Mouse (Mus musculus) liver, embryonic 14.5 days (tissue): Measurements from ENCODE around the gene Tmem269.

Source experiments
- CTCF ChIP-seq: IDR thresholded peaks from 2 replicates; pipeline ENCODE4 v1.5.1; 2016; ENCODE audit warnings: antibody characterized with exemption, low read depth, control low read depth
- EP300 ChIP-seq: IDR thresholded peaks from 2 replicates; pipeline ENCODE4 v1.6.1; 2016; ENCODE audit warnings: antibody characterized with exemption, low read depth

- TF ChIP-seq CTCF, result no peak
- no peak for TF ChIP-seq EP300
Observed at GRCm38 (mm10) chr4:119245961-119246360, 27.9 kb upstream of the Tmem269 start.
